In genomic region chr2:174438181-174438580, GRCm38 (mm10) we compare ENCODE assay signal across 8 mouse cellular contexts. TPM values are rescaled to one million over a fixed set of nuclear protein-coding genes. Genes with fewer than 3 reads are reported as not detected.
DNase-seq lines count a peak whose midpoint lies in the region; ATAC-seq and TF ChIP-seq lines count a peak whose summit lies in the region.

No protein-coding gene starts in this region.

- peak; percentile 13; the same call in 1 of the 2 replicates for ATAC-seq in neural tube, embryonic 11.5 days (ENCODE audit: insufficient read depth, low FRiP score, low TSS enrichment)
- no peak for ATAC-seq in limb, embryonic 12.5 days (ENCODE audit: insufficient number of reproducible peaks, insufficient read depth, low FRiP score, low TSS enrichment, low read depth)
- no peak for ATAC-seq in stomach, embryonic 15.5 days (ENCODE audit: insufficient read depth, low FRiP score, low read depth)

- WGBS in cerebellum, adult 2 months = 63% methylated on average over 11 of the region's 11 CpGs
- WGBS in neural tube, embryonic 11.5 days = 62% methylated on average over 11 of the region's 11 CpGs
- 74% methylated on average over 11 of the region's 11 CpGs for WGBS in limb, embryonic 12.5 days
- 66% methylated on average over 11 of the region's 11 CpGs for WGBS in stomach, embryonic 15.5 days

- H3K9me3 ChIP-seq in neural tube, embryonic 11.5 days (ENCODE audit: control insufficient read depth, low read length) = no peaks in the 10 kb centered on the region
- no peaks in the 10 kb centered on the region for H3K9me3 ChIP-seq in limb, embryonic 12.5 days
- no peaks in the 10 kb centered on the region for H3K9me3 ChIP-seq in stomach, embryonic 15.5 days

- no peak overlapping the region for H3K27ac ChIP-seq in cerebellum, adult 2 months (ENCODE audit: insufficient read depth, low read length)
- H3K27ac ChIP-seq in neural tube, embryonic 11.5 days (ENCODE audit: low read depth, low read length) = no peak overlapping the region
- no peak overlapping the region for H3K27ac ChIP-seq in limb, embryonic 12.5 days
- H3K27ac ChIP-seq in stomach, embryonic 15.5 days = no peak overlapping the region

- no peaks in the 10 kb centered on the region for H3K27me3 ChIP-seq in cerebellum, adult 2 months (ENCODE audit: control insufficient read depth, insufficient read depth, low read length)
- H3K27me3 ChIP-seq in neural tube, embryonic 11.5 days (ENCODE audit: control insufficient read depth, insufficient read depth, low read length) = no peaks in the 10 kb centered on the region
- H3K27me3 ChIP-seq in limb, embryonic 12.5 days = no peaks in the 10 kb centered on the region
- H3K27me3 ChIP-seq in stomach, embryonic 15.5 days (replicated peaks) = no peaks in the 10 kb centered on the region

- no peak for DNase-seq in cerebellum, adult 2 months
- no peak for DNase-seq in cerebellum, postnatal 25 days
- DNase-seq in neural tube, embryonic 11.5 days (ENCODE audit: low spot score) = no peak
- DNase-seq in neural tube, embryonic 10.5 days (ENCODE audit: extremely low spot score, low spot score) = no peak
- DNase-seq in layer of hippocampus, postnatal 10 days (ENCODE audit: low spot score in 2 of 2) = no peak
- DNase-seq in MN1 (ENCODE audit: low spot score) = no peak

- peak overlapping the region; percentile 89 for H3K4me3 ChIP-seq in cerebellum, adult 2 months (replicated peaks; ENCODE audit: insufficient read depth, low read depth, low read length)
- peak overlapping the region; percentile 50 for H3K4me3 ChIP-seq in neural tube, embryonic 11.5 days (ENCODE audit: low read depth, low read length)
- H3K4me3 ChIP-seq in limb, embryonic 12.5 days (replicated peaks) = peak overlapping the region; percentile 59
- H3K4me3 ChIP-seq in stomach, embryonic 15.5 days (replicated peaks) = peak overlapping the region; percentile 61

- TF ChIP-seq POLR2A in cerebellum, adult 2 months (IDR thresholded peaks at IDR 0.05; ENCODE audit: borderline replicate concordance, insufficient read depth, low read length) = no peak

- H3K9ac ChIP-seq in neural tube, embryonic 11.5 days (ENCODE audit: low read length) = peak overlapping the region; percentile 71
- H3K9ac ChIP-seq in limb, embryonic 12.5 days (replicated peaks) = peak overlapping the region; percentile 70
- H3K9ac ChIP-seq in stomach, embryonic 15.5 days = peak overlapping the region; percentile 40; the same call in 1 of the 2 replicates

- no peaks in the 10 kb centered on the region; the same call in 1 of the 2 replicates for H3K4me1 ChIP-seq in cerebellum, adult 2 months (ENCODE audit: control insufficient read depth, insufficient read depth, low read length)
- peaks cover 7% of the 10 kb centered on the region; the same call in 1 of the 2 replicates for H3K4me1 ChIP-seq in neural tube, embryonic 11.5 days (ENCODE audit: control insufficient read depth, insufficient read depth, low read length)
- peaks cover 26% of the 10 kb centered on the region for H3K4me1 ChIP-seq in limb, embryonic 12.5 days (replicated peaks)
- H3K4me1 ChIP-seq in stomach, embryonic 15.5 days = peaks cover 20% of the 10 kb centered on the region

- TF ChIP-seq CTCF in cerebellum, adult 2 months (IDR thresholded peaks at IDR 0.05; ENCODE audit: borderline replicate concordance, insufficient read depth, low read depth, low read length) = no peak

- H3K36me3 ChIP-seq in neural tube, embryonic 11.5 days (ENCODE audit: control insufficient read depth, insufficient read depth, low read length) = no peaks in the 10 kb centered on the region
- peaks cover 33% of the 10 kb centered on the region for H3K36me3 ChIP-seq in limb, embryonic 12.5 days
- no peaks in the 10 kb centered on the region; the same call in 1 of the 2 replicates for H3K36me3 ChIP-seq in stomach, embryonic 15.5 days

- peak overlapping the region; percentile 66 for H3K4me2 ChIP-seq in neural tube, embryonic 11.5 days (ENCODE audit: low read depth)
- H3K4me2 ChIP-seq in limb, embryonic 12.5 days = peak overlapping the region; percentile 75
- H3K4me2 ChIP-seq in stomach, embryonic 15.5 days = peak overlapping the region; percentile 83

RNA-seq across cellular contexts. Expression of gene Ctsz, which starts 0.7 kb away (rescaled TPM):
- polyA plus RNA-seq in cerebellum, adult 2 months (2012; rRNA removed) = 64.2 and 70.7 TPM in 2 replicates
- 97.5 and 103 TPM in 2 replicates for polyA plus RNA-seq in neural tube, embryonic 11.5 days (2014; fragmentation: Nextera tagmentation; extraction: Ambion mirVana)
- 105 and 110 TPM in 2 replicates for polyA plus RNA-seq in limb, embryonic 12.5 days (2016; fragmentation: Nextera tagmentation; extraction: Ambion mirVana)
- 181 and 199 TPM in 2 replicates for polyA plus RNA-seq in stomach, embryonic 15.5 days (2015; fragmentation: Nextera tagmentation; extraction: Ambion mirVana)
- total RNA-seq in layer of hippocampus, postnatal 10 days (2021) = 10 to 100 TPM; 23.2 to 25.9 TPM

RNA-seq across cellular contexts. Expression of gene Tubb1, which starts 12.3 kb away (rescaled TPM):
- polyA plus RNA-seq in cerebellum, adult 2 months (2012; rRNA removed) = 0.07 and 0.14 TPM in 2 replicates
- polyA plus RNA-seq in neural tube, embryonic 11.5 days (2014; fragmentation: Nextera tagmentation; extraction: Ambion mirVana) = 6.5 and 6.6 TPM in 2 replicates
- polyA plus RNA-seq in limb, embryonic 12.5 days (2016; fragmentation: Nextera tagmentation; extraction: Ambion mirVana) = 4.3 and 5.2 TPM in 2 replicates
- 1.8 and 2.3 TPM in 2 replicates for polyA plus RNA-seq in stomach, embryonic 15.5 days (2015; fragmentation: Nextera tagmentation; extraction: Ambion mirVana)
- not detected for total RNA-seq in layer of hippocampus, postnatal 10 days (2021)

RNA-seq across cellular contexts. Expression of gene Nelfcd, which starts 22.6 kb away (rescaled TPM):
- polyA plus RNA-seq in cerebellum, adult 2 months (2012; rRNA removed) = 74.0 and 77.4 TPM in 2 replicates
- 169 and 172 TPM in 2 replicates for polyA plus RNA-seq in neural tube, embryonic 11.5 days (2014; fragmentation: Nextera tagmentation; extraction: Ambion mirVana)
- polyA plus RNA-seq in limb, embryonic 12.5 days (2016; fragmentation: Nextera tagmentation; extraction: Ambion mirVana) = 190 and 193 TPM in 2 replicates
- 91.7 and 92.4 TPM in 2 replicates for polyA plus RNA-seq in stomach, embryonic 15.5 days (2015; fragmentation: Nextera tagmentation; extraction: Ambion mirVana)
- 10 to 100 TPM; 55.0 to 58.2 TPM for total RNA-seq in layer of hippocampus, postnatal 10 days (2021)

RNA-seq across cellular contexts. Expression of gene Atp5e, which starts 25.7 kb away (rescaled TPM):
- polyA plus RNA-seq in cerebellum, adult 2 months (2012; rRNA removed) = 679 and 697 TPM in 2 replicates
- 673 and 698 TPM in 2 replicates for polyA plus RNA-seq in neural tube, embryonic 11.5 days (2014; fragmentation: Nextera tagmentation; extraction: Ambion mirVana)
- polyA plus RNA-seq in limb, embryonic 12.5 days (2016; fragmentation: Nextera tagmentation; extraction: Ambion mirVana) = 805 and 852 TPM in 2 replicates
- polyA plus RNA-seq in stomach, embryonic 15.5 days (2015; fragmentation: Nextera tagmentation; extraction: Ambion mirVana) = 673 and 703 TPM in 2 replicates
- total RNA-seq in layer of hippocampus, postnatal 10 days (2021) = 100 to 1,000 TPM; 332 to 389 TPM

RNA-seq across cellular contexts. Expression of gene Prelid3b, which starts 34.7 kb away (rescaled TPM):
- polyA plus RNA-seq in cerebellum, adult 2 months (2012; rRNA removed) = 86.2 and 87.5 TPM in 2 replicates
- polyA plus RNA-seq in neural tube, embryonic 11.5 days (2014; fragmentation: Nextera tagmentation; extraction: Ambion mirVana) = 121 and 131 TPM in 2 replicates
- polyA plus RNA-seq in limb, embryonic 12.5 days (2016; fragmentation: Nextera tagmentation; extraction: Ambion mirVana) = 103 and 111 TPM in 2 replicates
- 113 and 114 TPM in 2 replicates for polyA plus RNA-seq in stomach, embryonic 15.5 days (2015; fragmentation: Nextera tagmentation; extraction: Ambion mirVana)
- 10 to 100 TPM; 43.4 to 48.0 TPM for total RNA-seq in layer of hippocampus, postnatal 10 days (2021)
